Comparison of ENCODE assay signal across 8 mouse cellular contexts in the genomic region with DNA sequence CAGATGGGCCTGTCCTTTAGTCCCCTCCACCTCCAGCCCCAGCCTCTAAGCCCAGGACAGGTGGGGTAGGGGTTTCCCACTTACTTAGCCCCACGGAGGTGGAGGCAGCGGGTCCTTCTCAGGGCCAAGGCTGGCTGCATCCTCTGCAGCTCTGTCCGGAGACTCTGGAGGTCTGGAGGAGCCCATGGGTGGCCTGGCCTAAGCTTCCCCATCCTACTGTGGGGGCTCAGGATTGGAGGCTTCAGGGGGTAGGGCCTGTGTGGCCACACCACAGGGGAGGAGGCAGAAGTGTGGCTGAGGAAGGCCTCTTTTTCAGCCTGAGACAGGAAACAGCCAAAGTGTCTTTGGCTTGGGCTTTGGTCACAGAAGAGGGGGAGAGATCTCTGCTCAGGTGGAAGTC. TPM values are rescaled to one million over a fixed set of nuclear protein-coding genes. Genes with fewer than 3 reads are reported as not detected.
DNase-seq lines count a peak whose midpoint lies in the region; ATAC-seq and TF ChIP-seq lines count a peak whose summit lies in the region.
"Had no signal": no experiment of that assay in that cellular context is flagged by ENCODE, and none has a peak within 500 bp of the region (broad histone marks: within the 10 kb centered on the region; RNA-seq: fewer than 3 reads in every experiment).

No protein-coding gene starts in this region.

- H3K9ac ChIP-seq in heart, adult 2 months (ENCODE audit: low read depth, low read length) = peak overlapping the region; percentile 56
- H3K9ac ChIP-seq in liver, postnatal 0 days (replicated peaks) = 0 out of 2 replicates have a peak overlapping the region, but pooled peaks have one; percentile 8
- H3K9ac ChIP-seq in stomach, postnatal 0 days (ENCODE audit: low read length) = peak overlapping the region; percentile 28; the same call in 1 of the 2 replicates
- H3K9ac ChIP-seq: limb, embryonic 12.5 days had no signal

- H3K9me3 ChIP-seq in liver, postnatal 0 days (ENCODE audit: low read length) = no peaks in the 10 kb centered on the region
- H3K9me3 ChIP-seq in stomach, postnatal 0 days (ENCODE audit: control insufficient read depth, low read length) = no peaks in the 10 kb centered on the region
- H3K9me3 ChIP-seq: limb, embryonic 12.5 days had no signal

- intact Hi-C loops in heart, adult 2 months (cut with DNase I) = loop anchor here (2.0 kb wide), 1 partner anchor 39 kb away; a partner anchor contains a TSS
- intact Hi-C loops in left cerebral cortex, postnatal 25 days (cut with DNase I) = no loop called here

- H3K79me2 ChIP-seq in heart, adult 2 months (replicated peaks; ENCODE audit: control insufficient read depth, insufficient read depth, low read length) = no peaks in the 10 kb centered on the region

- TF ChIP-seq CTCF in thymus, adult 2 months (IDR thresholded peaks at IDR 0.05; ENCODE audit: borderline replicate concordance, control insufficient read depth, extremely low read depth, insufficient read depth, low read length, poor library complexity) = no peak
- no peak for TF ChIP-seq CTCF in heart, adult 2 months (IDR thresholded peaks at IDR 0.05)
- TF ChIP-seq CTCF in liver, postnatal 0 days (IDR thresholded peaks at IDR 0.05; ENCODE audit: low read depth) = no peak
- TF ChIP-seq CTCF in stomach, postnatal 0 days (IDR thresholded peaks at IDR 0.05; ENCODE audit: low read depth) = no peak

- peak overlapping the region; percentile 16 for H3K4me3 ChIP-seq in thymus, adult 2 months (ENCODE audit: control insufficient read depth, insufficient read depth, low read length)
- no peak overlapping the region for H3K4me3 ChIP-seq in heart, adult 2 months
- peak overlapping the region; percentile 16; the same call in 1 of the 2 replicates for H3K4me3 ChIP-seq in liver, postnatal 0 days (ENCODE audit: low read depth, low read length)
- peak overlapping the region; percentile 0; the same call in 1 of the 2 replicates for H3K4me3 ChIP-seq in stomach, postnatal 0 days (ENCODE audit: low read depth, low read length)
- H3K4me3 ChIP-seq: limb, embryonic 12.5 days had no signal

- H3K27me3 ChIP-seq in thymus, adult 2 months (ENCODE audit: control insufficient read depth, insufficient read depth, low read length) = no peaks in the 10 kb centered on the region
- no peaks in the 10 kb centered on the region for H3K27me3 ChIP-seq in heart, adult 2 months (ENCODE audit: control insufficient read depth, insufficient read depth, low read length)
- H3K27me3 ChIP-seq in liver, postnatal 0 days (ENCODE audit: insufficient read depth, low read length) = no peaks in the 10 kb centered on the region
- no peaks in the 10 kb centered on the region for H3K27me3 ChIP-seq in stomach, postnatal 0 days (ENCODE audit: control insufficient read depth, insufficient read depth, low read length)
- H3K27me3 ChIP-seq: limb, embryonic 12.5 days had no signal

- H3K36me3 ChIP-seq in thymus, adult 2 months (ENCODE audit: control insufficient read depth, insufficient read depth, low read length) = no peaks in the 10 kb centered on the region
- H3K36me3 ChIP-seq in heart, adult 2 months (ENCODE audit: control insufficient read depth, insufficient read depth, low read length) = no peaks in the 10 kb centered on the region
- no peaks in the 10 kb centered on the region for H3K36me3 ChIP-seq in liver, postnatal 0 days (replicated peaks; ENCODE audit: insufficient read depth, low read length)
- no peaks in the 10 kb centered on the region for H3K36me3 ChIP-seq in stomach, postnatal 0 days (ENCODE audit: control insufficient read depth, insufficient read depth, low read length)

- peak overlapping the region; percentile 68; the same call in 1 of the 2 replicates for H3K4me2 ChIP-seq in liver, postnatal 0 days (ENCODE audit: low read depth, low read length)
- H3K4me2 ChIP-seq in stomach, postnatal 0 days (replicated peaks; ENCODE audit: low read depth) = 0 out of 2 replicates have a peak overlapping the region, but pooled peaks have one; percentile 25
- H3K4me2 ChIP-seq: limb, embryonic 12.5 days had no signal

- TF ChIP-seq EP300 in heart, adult 2 months (IDR thresholded peaks at IDR 0.05; ENCODE audit: insufficient read depth, low read depth, low read length) = no peak
- no peak for TF ChIP-seq EP300 in liver, postnatal 0 days (IDR thresholded peaks at IDR 0.05; ENCODE audit: low read depth)
- TF ChIP-seq EP300 in stomach, postnatal 0 days (optimal IDR thresholded peaks at IDR 0.05) = no peak

- H3K4me1 ChIP-seq in thymus, adult 2 months (replicated peaks; ENCODE audit: control insufficient read depth, insufficient read depth, low read length) = peaks cover 40% of the 10 kb centered on the region
- peaks cover 14% of the 10 kb centered on the region for H3K4me1 ChIP-seq in heart, adult 2 months (ENCODE audit: control insufficient read depth, insufficient read depth, low read length)
- H3K4me1 ChIP-seq in liver, postnatal 0 days (ENCODE audit: insufficient read depth) = peaks cover 44% of the 10 kb centered on the region
- H3K4me1 ChIP-seq in stomach, postnatal 0 days (replicated peaks; ENCODE audit: control insufficient read depth, insufficient read depth) = peaks cover 15% of the 10 kb centered on the region

- 32% methylated on average over 3 of the region's 3 CpGs for WGBS in thymus, adult 2 months
- 81% methylated on average over 3 of the region's 3 CpGs for WGBS in heart, adult 2 months
- 50% methylated on average over 3 of the region's 3 CpGs for whole genome bisulfite sequencing in liver, postnatal 0 days (ENCODE audit: insufficient replicate concordance)
- WGBS in stomach, postnatal 0 days = 74% methylated on average over 3 of the region's 3 CpGs

- peak; percentile 21 for DNase-seq in thymus, adult 2 months
- no peak for DNase-seq in thymus, postnatal 10 days (ENCODE audit: low spot score in 2 of 2)
- peak; percentile 71 to 76 for DNase-seq in heart, adult 2 months
- DNase-seq in liver, postnatal 0 days = peak; percentile 37
- no peak for DNase-seq in stomach, postnatal 0 days (ENCODE audit: low spot score)
- no peak for DNase-seq in cerebellum, postnatal 36 days
- DNase-seq in left cerebral cortex, postnatal 25 days (ENCODE audit: low spot score in 2 of 2) = no peak

- ATAC-seq in liver, postnatal 0 days = no peak
- ATAC-seq in stomach, postnatal 0 days (ENCODE audit: low FRiP score, low TSS enrichment) = no peak

- no peak overlapping the region for H3K27ac ChIP-seq in thymus, adult 2 months (ENCODE audit: control insufficient read depth, insufficient read depth, low read length)
- H3K27ac ChIP-seq in heart, adult 2 months = peak overlapping the region; percentile 76
- H3K27ac ChIP-seq in liver, postnatal 0 days (ENCODE audit: low read depth) = peak overlapping the region; percentile 64; the same call in 1 of the 2 replicates
- peak overlapping the region; percentile 53 for H3K27ac ChIP-seq in stomach, postnatal 0 days (replicated peaks)
- H3K27ac ChIP-seq: limb, embryonic 12.5 days had no signal

- TF ChIP-seq POLR2A in thymus, adult 2 months (IDR thresholded peaks at IDR 0.05; ENCODE audit: control insufficient read depth, extremely low read depth, insufficient read depth, low read length, poor library complexity) = no peak
- TF ChIP-seq POLR2A in heart, adult 2 months (IDR thresholded peaks at IDR 0.05; ENCODE audit: insufficient read depth, low read depth, low read length) = peak; percentile 72

RNA-seq across cellular contexts. Expression of a gene that starts 10.4 kb away (rescaled TPM):
- 31.8 TPM in 2 replicates for polyA plus RNA-seq in thymus, adult 2 months (2012; rRNA removed)
- total RNA-seq in heart, adult 2 months (2021) = 1 to 10 TPM; 4.0 to 5.0 TPM
- polyA plus RNA-seq in heart, adult 2 months (2012; rRNA removed) = 7.3 and 8.1 TPM in 2 replicates
- 0.59 and 0.73 TPM in 2 replicates for polyA plus RNA-seq in liver, postnatal 0 days (2015; fragmentation: Nextera tagmentation; extraction: Ambion mirVana)
- polyA plus RNA-seq in stomach, postnatal 0 days (2015; fragmentation: Nextera tagmentation; extraction: Ambion mirVana) = 1.9 and 2.2 TPM in 2 replicates
- 10 to 100 TPM; 58.7 to 60.1 TPM for total RNA-seq in left cerebral cortex, postnatal 25 days (2021)

RNA-seq across cellular contexts. Expression of a gene that starts 38.7 kb away (rescaled TPM):
- 322 and 363 TPM in 2 replicates for polyA plus RNA-seq in thymus, adult 2 months (2012; rRNA removed)
- total RNA-seq in heart, adult 2 months (2021) = 100 to 1,000 TPM; 126 to 137 TPM
- 131 and 179 TPM in 2 replicates for polyA plus RNA-seq in heart, adult 2 months (2012; rRNA removed)
- polyA plus RNA-seq in liver, postnatal 0 days (2015; fragmentation: Nextera tagmentation; extraction: Ambion mirVana) = 124 and 132 TPM in 2 replicates
- polyA plus RNA-seq in stomach, postnatal 0 days (2015; fragmentation: Nextera tagmentation; extraction: Ambion mirVana) = 238 and 242 TPM in 2 replicates
- total RNA-seq in left cerebral cortex, postnatal 25 days (2021) = 100 to 1,000 TPM; 334 to 352 TPM

Comparison
In these comparisons a context has a peak if more than half of its experiments do, and no peak if none do; other contexts are left out.
1. DNase-seq: peak in thymus, adult 2 months (single experiment), heart, adult 2 months (2 of 2) and liver, postnatal 0 days (single experiment); none in thymus, postnatal 10 days (0 of 2), stomach, postnatal 0 days (single experiment), cerebellum, postnatal 36 days (0 of 2) and left cerebral cortex, postnatal 25 days (0 of 2).
2. Peak in every context shown above with its lines, with median percentiles within 50 percentile points of each other: H3K9ac ChIP-seq.